Mouse (Mus musculus) CH12.LX (cell line): ENCODE data around the gene Calml3. TPM values are rescaled to one million over a fixed set of nuclear protein-coding genes. Genes with fewer than 3 reads are reported as not detected.

Experiments
- DNase-seq: peaks from one replicate; pipeline ENCODE4 v3.0.0-alpha.2; 2013; ENCODE audit errors: extremely low read depth
- H3K27ac ChIP-seq: 2 replicates; pipeline ENCODE4 v1.5.1; 2012; ENCODE audit warnings: low read depth, mild to moderate bottlenecking, control low read depth, moderate library complexity; ENCODE audit not compliant: insufficient read depth
- H3K27me3 ChIP-seq: replicated peaks from 2 replicates; pipeline ENCODE3; 2012; ENCODE audit warnings: inconsistent platforms
- H3K36me3 ChIP-seq, 2 experiments: replicated peaks in 1 of 2; 2 replicates each; pipeline versions ENCODE3 to v1.6.1; 2012; ENCODE audit warnings: inconsistent platforms in 1 of 2, low read length in 1 of 2, mild to moderate bottlenecking in 1 of 2, mixed read lengths in 1 of 2, moderate library complexity in 1 of 2; ENCODE audit not compliant: control insufficient read depth in 1 of 2, insufficient read depth in 1 of 2
- H3K4me1 ChIP-seq, 2 experiments: 2 replicates each; pipeline ENCODE4 v1.6.1; 2012; ENCODE audit warnings: inconsistent platforms in 1 of 2, moderate library complexity in 1 of 2; ENCODE audit not compliant: insufficient read depth in 2 of 2, control insufficient read depth in 1 of 2
- H3K4me2 ChIP-seq: 2 replicates; pipeline ENCODE4 v1.6.1; 2012; ENCODE audit warnings: low read depth, mild to moderate bottlenecking, control low read depth; ENCODE audit not compliant: poor library complexity, insufficient read depth, severe bottlenecking
- H3K4me3 ChIP-seq, 3 experiments: fragments of 150-350 bp in 1 of 3; sonication (generic) in 1 of 3; replicated peaks in 1 of 3; 2 replicates each; pipeline versions ENCODE3 to v1.5.1; 2011 to 2012; ENCODE audit warnings: low read depth in 2 of 3, low read length in 2 of 3, mild to moderate bottlenecking in 2 of 3, moderate library complexity in 2 of 3, control low read depth in 1 of 3, improper control_type of control experiment in 1 of 3, inconsistent platforms in 1 of 3, mixed read lengths in 1 of 3; ENCODE audit not compliant: poor library complexity in 1 of 3
- H3K79me2 ChIP-seq: replicated peaks from 2 replicates; pipeline ENCODE4 v1.6.1; 2012; ENCODE audit warnings: mild to moderate bottlenecking, moderate library complexity; ENCODE audit not compliant: control insufficient read depth, poor library complexity, insufficient read depth, severe bottlenecking; ENCODE audit errors: extremely low read depth
- H3K9ac ChIP-seq: 2 replicates; pipeline ENCODE4 v1.6.1; 2012; ENCODE audit warnings: low read depth, mild to moderate bottlenecking, control low read depth, moderate library complexity; ENCODE audit not compliant: insufficient read depth
- H3K9me3 ChIP-seq: replicated peaks from 2 replicates; pipeline ENCODE3; 2012; ENCODE audit warnings: low read length, inconsistent platforms, mixed read lengths
- BHLHE40 ChIP-seq: IDR thresholded peaks from 2 replicates; pipeline ENCODE4 v1.6.1; 2011; ENCODE audit warnings: mild to moderate bottlenecking, low read depth, low read length, improper control_type of control experiment
- CHD1 ChIP-seq: IDR thresholded peaks from 2 replicates; pipeline ENCODE4 v1.6.1; 2012; ENCODE audit warnings: low read depth, low read length, improper control_type of control experiment, inconsistent platforms
- E2F4 ChIP-seq: IDR thresholded peaks from 2 replicates; pipeline ENCODE4 v1.6.1; 2011; ENCODE audit warnings: low read depth, low read length, improper control_type of control experiment; ENCODE audit not compliant: insufficient replicate concordance
- ELF1 ChIP-seq: IDR thresholded peaks from 2 replicates; pipeline ENCODE4 v1.6.1; 2014; ENCODE audit warnings: low read depth, mild to moderate bottlenecking, inconsistent platforms, low read length, improper control_type of control experiment
- ETS1 ChIP-seq: conservative IDR thresholded peaks from 2 replicates; pipeline ENCODE4 v1.6.1; 2012; ENCODE audit warnings: low read depth, mild to moderate bottlenecking, inconsistent platforms, low read length, improper control_type of control experiment, moderate library complexity
- HCFC1 ChIP-seq: IDR thresholded peaks from 2 replicates; pipeline ENCODE4 v1.6.1; 2012; ENCODE audit warnings: low read depth, mild to moderate bottlenecking, inconsistent platforms, low read length, improper control_type of control experiment
- IRF4 ChIP-seq: IDR thresholded peaks from 2 replicates; pipeline ENCODE4 v1.6.1; 2014; ENCODE audit warnings: low read depth, mild to moderate bottlenecking, inconsistent platforms, low read length, improper control_type of control experiment
- KAT2A ChIP-seq: IDR thresholded peaks from 2 replicates; pipeline ENCODE4 v1.6.1; 2012; ENCODE audit warnings: low read length, improper control_type of control experiment, inconsistent platforms; ENCODE audit not compliant: insufficient replicate concordance
- MAFK ChIP-seq: IDR thresholded peaks from 2 replicates; pipeline ENCODE4 v1.6.1; 2011; ENCODE audit warnings: low read length, improper control_type of control experiment; ENCODE audit not compliant: insufficient replicate concordance
- MAX ChIP-seq: IDR thresholded peaks from 2 replicates; pipeline ENCODE4 v1.6.1; 2011; ENCODE audit warnings: low read length, improper control_type of control experiment
- NELFE ChIP-seq: IDR thresholded peaks from 2 replicates; pipeline ENCODE4 v1.6.1; 2011; ENCODE audit warnings: low read depth, low read length, improper control_type of control experiment
- POLR2A ChIP-seq: IDR thresholded peaks from 2 replicates; pipeline ENCODE4 v1.6.1; 2011; ENCODE audit warnings: low read depth, mild to moderate bottlenecking, improper control_type of control experiment, low read length
- RAD21 ChIP-seq: IDR thresholded peaks from 2 replicates; pipeline ENCODE4 v1.6.1; 2011; ENCODE audit warnings: low read depth, mild to moderate bottlenecking, low read length, improper control_type of control experiment, moderate library complexity
- SMC3 ChIP-seq: IDR thresholded peaks from 2 replicates; pipeline ENCODE4 v1.6.1; 2011; ENCODE audit warnings: low read depth, low read length, improper control_type of control experiment
- TCF12 ChIP-seq: IDR thresholded peaks from 2 replicates; pipeline ENCODE4 v1.6.1; 2014; ENCODE audit warnings: low read depth, mild to moderate bottlenecking, inconsistent platforms, low read length, improper control_type of control experiment
- USF1 ChIP-seq: IDR thresholded peaks from 2 replicates; pipeline ENCODE4 v1.6.1; 2014; ENCODE audit warnings: low read depth, mild to moderate bottlenecking, inconsistent platforms, low read length, improper control_type of control experiment
- USF2 ChIP-seq: conservative IDR thresholded peaks from 2 replicates; pipeline ENCODE4 v1.6.1; 2011; ENCODE audit warnings: low read depth, low read length, improper control_type of control experiment
- ZC3H11A ChIP-seq: IDR thresholded peaks from 2 replicates; pipeline ENCODE4 v1.6.1; 2012; ENCODE audit warnings: low read depth, mild to moderate bottlenecking, inconsistent platforms, low read length, improper control_type of control experiment
- ZKSCAN1 ChIP-seq: IDR thresholded peaks from 2 replicates; pipeline ENCODE4 v1.6.1; 2012; ENCODE audit warnings: low read depth, inconsistent platforms, low read length, improper control_type of control experiment, borderline replicate concordance
- dilution Hi-C: fragments of 300-500 bp; cut with MboI; formaldehyde crosslinking; loops from 2 replicates; pipeline ENCODE4 v1.14.3; 2020; ENCODE audit warnings: low sequenced_read_pairs; ENCODE audit not compliant: extremely low pct_unique_long_range_greater_than_20kb, extremely low pct_ligation_motif_present
- in situ Hi-C: fragments of 300-500 bp; cut with MboI; formaldehyde crosslinking; loops from 3 replicates; pipeline ENCODE4 v1.14.3; 2019; ENCODE audit warnings: low sequenced_read_pairs, low pct_ligation_motif_present, low pct_unique_long_range_greater_than_20kb, mixed read lengths
- polyA plus RNA-seq: library from polyadenylated mRNA; unstranded; fragments of >175 nt; gene quantifications from 2 replicates; pipeline ENCODE4 v1.2.1, GENCODE M21; 2012; ENCODE audit warnings: low read depth; ENCODE audit not compliant: insufficient read length
- total RNA-seq, 2 experiments: library from RNA; depleted of rRNA; stranded (reverse); fragments of 300-350 nt in 1 of 2; fragments of >200 nt in 1 of 2; gene quantifications; 2 replicates each; pipeline ENCODE4 v1.2.3; 2012 to 2014

Calml3 gene
- total and polyA plus RNA-seq, 3 experiments = not detected

DNA sequence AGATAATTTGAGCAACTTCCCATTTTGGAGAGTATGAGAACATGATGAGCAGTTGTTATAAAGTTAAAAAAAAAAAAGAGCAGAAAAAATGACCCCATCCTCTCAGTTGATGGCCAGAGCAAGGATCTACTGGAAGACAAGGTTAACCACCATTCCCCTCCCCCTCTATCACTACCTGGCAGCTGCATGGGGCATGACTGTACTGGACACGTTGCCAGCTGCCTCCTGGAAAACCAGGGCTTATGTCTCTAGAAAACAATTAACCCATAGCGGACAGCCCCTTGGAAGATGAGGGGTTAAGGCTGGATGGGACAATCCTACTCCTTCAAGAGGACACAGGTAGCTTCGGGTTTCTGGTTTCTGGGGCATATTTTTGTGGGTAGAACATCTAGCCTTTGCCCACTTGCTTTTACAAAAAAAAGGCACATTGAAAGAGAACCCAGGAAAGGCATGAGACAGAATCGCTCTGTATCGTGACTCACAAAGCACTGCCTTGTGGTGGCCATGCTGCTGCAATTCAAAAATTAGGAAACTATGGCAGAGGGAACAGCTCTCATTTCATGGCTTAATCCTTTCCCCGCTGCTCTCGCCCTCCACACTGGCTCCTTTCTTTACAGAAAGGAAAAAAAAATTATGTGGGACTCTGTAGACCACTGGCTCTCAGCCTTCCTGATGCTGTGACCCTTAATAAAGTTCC is 3.2 kb upstream of the Calml3 start:
- in situ Hi-C loops (no loop called here), dilution Hi-C loops (no loop called here)
- Histone ChIP-seq H3K36me3 (no peaks in the 10 kb centered on the region), H3K79me2 (no peaks in the 10 kb centered on the region), H3K4me3 (no peak overlapping the region), H3K4me1 (peaks cover 0 to 3% of the 10 kb centered on the region in 2 experiments; a peak in 1 of 4 replicates), H3K9me3 (no peaks in the 10 kb centered on the region), H3K27me3 (no peaks in the 10 kb centered on the region), H3K9ac (no peak overlapping the region)
- no peak for DNase-seq
- TF ChIP-seq SMC3 = no peak
- TF ChIP-seq KAT2A = no peak
- no peak for TF ChIP-seq MAX
- no peak for TF ChIP-seq POLR2A
- no peak for TF ChIP-seq E2F4
- TF ChIP-seq USF2 = no peak
- no peak for TF ChIP-seq USF1
- TF ChIP-seq ZKSCAN1 = no peak
- TF ChIP-seq, all 38 proteins: peak for 0
- Histone ChIP-seq H3K27ac (no peak overlapping the region), H3K4me2 (no peak overlapping the region)

- H3K4me3 ChIP-seq = no peak overlapping the region
- no peak for DNase-seq
- in situ Hi-C loops = no loop called here
Observed at GRCm38 (mm10) chr13:3805638-3806037, 1.5 kb upstream of the Calml3 start.

DNA sequence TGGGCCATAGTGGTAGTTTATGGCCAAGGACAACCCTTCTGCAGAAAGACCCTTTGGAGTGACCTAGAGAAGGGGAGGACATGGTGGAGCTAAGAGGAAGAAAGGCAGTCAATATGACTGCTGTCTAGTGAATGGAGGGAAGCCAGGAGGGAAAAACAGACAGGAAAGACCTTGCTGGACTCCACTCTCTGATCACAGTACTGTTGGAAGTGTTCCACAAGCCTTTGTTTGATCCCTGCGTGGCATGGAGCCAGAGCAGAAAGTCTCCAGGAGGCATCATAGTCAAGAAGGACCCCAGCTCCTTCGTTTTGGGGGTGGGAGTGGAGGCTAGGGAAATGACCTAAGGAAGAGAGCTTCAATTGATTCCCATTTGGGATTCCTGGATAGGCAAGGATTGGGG is 1.0 kb upstream of the Calml3 start:
- H3K4me3 ChIP-seq = no peak overlapping the region
- no peak for TF ChIP-seq ELF1
- no peak for TF ChIP-seq BHLHE40
- TF ChIP-seq ZC3H11A = no peak
- no peak for TF ChIP-seq ETS1
- no peak for TF ChIP-seq CHD1
- TF ChIP-seq KAT2A = no peak
- TF ChIP-seq IRF4 = no peak
- TF ChIP-seq NELFE = no peak
- TF ChIP-seq HCFC1 = no peak
- TF ChIP-seq, all 38 proteins: peak for 0
- Histone ChIP-seq H3K4me1 (peaks cover 0 to 3% of the 10 kb centered on the region in 2 experiments; a peak in 1 of 4 replicates), H3K27ac (no peak overlapping the region), H3K9ac (no peak overlapping the region), H3K9me3 (no peaks in the 10 kb centered on the region), H3K27me3 (no peaks in the 10 kb centered on the region), H3K36me3 (no peaks in the 10 kb centered on the region), H3K4me2 (no peak overlapping the region), H3K79me2 (no peaks in the 10 kb centered on the region)
- in situ Hi-C loops (no loop called here), dilution Hi-C loops (no loop called here)
- no peak for DNase-seq

More at GRCm38 (mm10) chr13:3805638-3806037, 1.5 kb upstream of the Calml3 start:
- Histone ChIP-seq H3K27me3 (no peaks in the 10 kb centered on the region), H3K79me2 (no peaks in the 10 kb centered on the region), H3K9me3 (no peaks in the 10 kb centered on the region), H3K27ac (no peak overlapping the region), H3K9ac (no peak overlapping the region), H3K4me1 (peaks cover 0 to 3% of the 10 kb centered on the region in 2 experiments; a peak in 1 of 4 replicates), H3K4me2 (no peak overlapping the region), H3K36me3 (no peaks in the 10 kb centered on the region)
- dilution Hi-C loops = no loop called here
- no peak for TF ChIP-seq RAD21
- no peak for TF ChIP-seq USF2
- no peak for TF ChIP-seq MAFK
- no peak for TF ChIP-seq SMC3
- TF ChIP-seq TCF12 = no peak
